Mouse (Mus musculus) megakaryocyte, embryonic 14.5 days (primary cell): ENCODE results near the gene Atf7. TPM values are rescaled to one million over a fixed set of nuclear protein-coding genes. Genes with fewer than 3 reads are reported as not detected.

ENCODE experiments used
- H3K27me3 ChIP-seq: replicated peaks from 2 replicates; pipeline ENCODE3; 2012; ENCODE audit warnings: inconsistent platforms
- H3K36me3 ChIP-seq: replicated peaks from 2 replicates; pipeline ENCODE3; 2012; ENCODE audit warnings: low read length, inconsistent platforms, mixed read lengths
- H3K4me1 ChIP-seq: 2 replicates; pipeline ENCODE4 v1.6.1; 2012; ENCODE audit warnings: inconsistent platforms
- H3K4me3 ChIP-seq: replicated peaks from 2 replicates; pipeline ENCODE3; 2012; ENCODE audit warnings: moderate library complexity, mild to moderate bottlenecking, inconsistent platforms
- H3K9me3 ChIP-seq: 2 replicates; pipeline ENCODE4 v1.6.1; 2012; ENCODE audit warnings: inconsistent platforms
- FLI1 ChIP-seq: IDR thresholded peaks from 2 replicates; pipeline ENCODE4 v1.6.1; 2012; ENCODE audit warnings: low read length, inconsistent platforms, mixed read lengths
- GATA1 ChIP-seq: IDR thresholded peaks from 3 replicates; pipeline ENCODE4 v1.6.1; 2012; ENCODE audit warnings: mixed read lengths, low read length, inconsistent platforms, borderline replicate concordance
- polyA plus RNA-seq: library from polyadenylated mRNA; stranded (reverse); fragments of >175 nt; gene quantifications from 2 replicates; pipeline ENCODE4 v1.2.3, GENCODE M21; 2012; ENCODE audit warnings: low replicate concordance; ENCODE audit not compliant: insufficient read depth

The Atf7 gene
- polyA plus RNA-seq, 1 experiment, result 4.5 TPM

DNA sequence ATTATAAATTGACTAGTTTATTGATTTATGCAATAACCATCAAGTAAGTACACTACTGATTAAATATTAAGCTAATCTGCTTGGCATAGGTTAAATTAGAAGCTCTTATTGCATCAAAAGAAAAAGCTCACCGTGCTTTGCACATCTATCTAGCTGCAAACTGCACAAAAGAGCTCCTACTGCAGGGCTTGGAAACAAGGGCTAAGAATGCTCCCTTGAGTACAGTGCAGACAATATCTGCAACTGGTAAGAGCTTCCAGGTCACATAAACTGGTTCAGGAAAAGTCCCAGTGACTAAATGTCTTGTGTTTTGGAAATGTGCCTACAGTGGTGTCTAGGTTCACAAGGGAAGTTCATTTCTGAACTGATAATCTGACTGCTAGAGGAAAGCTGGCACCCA is 62.8 kb downstream of the Atf7 start:
- Histone ChIP-seq H3K9me3 (no peaks in the 10 kb centered on the region), H3K4me3 (no peak overlapping the region), H3K4me1 (peaks cover 5% of the 10 kb centered on the region; the same call in 1 of the 2 replicates), H3K27me3 (no peaks in the 10 kb centered on the region), H3K36me3 (peaks cover 46% of the 10 kb centered on the region)
- TF ChIP-seq GATA1 (no peak), FLI1 (no peak)

DNA sequence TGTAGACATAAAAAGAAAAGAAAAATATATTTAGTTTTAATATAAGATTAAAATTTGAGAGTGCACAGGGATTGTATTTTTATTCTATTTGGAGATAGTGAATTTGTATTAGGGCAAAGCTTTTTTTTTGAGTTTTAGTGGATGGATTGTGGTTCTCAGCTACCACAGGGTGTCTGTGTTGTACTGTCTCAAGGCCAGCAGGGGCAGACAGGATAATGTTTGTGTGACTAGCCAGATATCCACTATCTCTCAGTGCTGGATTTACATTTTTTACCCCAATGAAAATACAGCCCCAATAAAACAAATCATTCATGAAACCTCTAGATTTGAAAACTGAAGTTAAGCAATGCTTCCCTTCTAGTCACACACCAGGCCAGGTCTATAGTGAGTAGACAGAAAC is 67.7 kb downstream of the Atf7 start:
- Histone ChIP-seq H3K27me3 (no peaks in the 10 kb centered on the region), H3K36me3 (peaks cover 76% of the 10 kb centered on the region), H3K4me1 (peaks cover 12% of the 10 kb centered on the region; the same call in 1 of the 2 replicates), H3K9me3 (no peaks in the 10 kb centered on the region), H3K4me3 (no peak overlapping the region)
- TF ChIP-seq GATA1 (no peak), FLI1 (no peak)

- H3K27me3 ChIP-seq, result no peaks in the 10 kb centered on the region
- H3K4me3 ChIP-seq, result no peak overlapping the region
- peaks cover 80% of the 10 kb centered on the region for H3K36me3 ChIP-seq
- H3K4me1 ChIP-seq, result peaks cover 12% of the 10 kb centered on the region; the same call in 1 of the 2 replicates
- no peaks in the 10 kb centered on the region for H3K9me3 ChIP-seq
- TF ChIP-seq GATA1, result no peak
- no peak for TF ChIP-seq FLI1
These were observed 69.7 kb downstream of the Atf7 start for GRCm38 (mm10) chr15:102555581-102555980.

- no peak overlapping the region for H3K4me3 ChIP-seq
- H3K4me1 ChIP-seq, result peaks cover 12% of the 10 kb centered on the region; the same call in 1 of the 2 replicates
- H3K36me3 ChIP-seq, result peaks cover 75% of the 10 kb centered on the region
- H3K27me3 ChIP-seq, result no peaks in the 10 kb centered on the region
- H3K9me3 ChIP-seq, result no peaks in the 10 kb centered on the region
- TF ChIP-seq GATA1 (no peak), FLI1 (no peak)
These were observed 72.7 kb downstream of the Atf7 start for GRCm38 (mm10) chr15:102552599-102552998.

DNA sequence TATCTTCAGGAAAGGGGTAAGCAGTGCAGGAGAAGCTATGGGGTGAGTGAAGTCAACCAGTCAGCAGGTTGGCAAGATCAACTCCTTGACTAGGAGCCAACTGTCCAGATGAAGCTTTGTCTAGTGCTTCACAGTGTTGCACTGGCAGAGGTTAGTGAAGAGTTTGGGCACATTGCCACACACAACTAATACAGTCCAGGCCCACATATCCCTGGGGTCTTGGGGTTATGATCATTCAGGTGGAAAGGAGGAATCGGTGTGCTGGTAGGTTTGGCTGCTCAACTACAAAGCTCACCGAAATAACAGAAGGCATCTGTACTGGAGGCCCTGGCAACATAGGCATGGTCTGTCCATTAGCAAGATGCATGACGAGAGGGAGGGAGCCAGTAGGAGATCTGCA is 77.8 kb downstream of the Atf7 start:
- H3K9me3 ChIP-seq, result no peaks in the 10 kb centered on the region
- H3K36me3 ChIP-seq, result peaks cover 69% of the 10 kb centered on the region
- no peaks in the 10 kb centered on the region for H3K4me1 ChIP-seq
- TF ChIP-seq GATA1, result no peak
- no peak for TF ChIP-seq FLI1
- H3K4me3 ChIP-seq, result no peak overlapping the region
- no peaks in the 10 kb centered on the region for H3K27me3 ChIP-seq

DNA sequence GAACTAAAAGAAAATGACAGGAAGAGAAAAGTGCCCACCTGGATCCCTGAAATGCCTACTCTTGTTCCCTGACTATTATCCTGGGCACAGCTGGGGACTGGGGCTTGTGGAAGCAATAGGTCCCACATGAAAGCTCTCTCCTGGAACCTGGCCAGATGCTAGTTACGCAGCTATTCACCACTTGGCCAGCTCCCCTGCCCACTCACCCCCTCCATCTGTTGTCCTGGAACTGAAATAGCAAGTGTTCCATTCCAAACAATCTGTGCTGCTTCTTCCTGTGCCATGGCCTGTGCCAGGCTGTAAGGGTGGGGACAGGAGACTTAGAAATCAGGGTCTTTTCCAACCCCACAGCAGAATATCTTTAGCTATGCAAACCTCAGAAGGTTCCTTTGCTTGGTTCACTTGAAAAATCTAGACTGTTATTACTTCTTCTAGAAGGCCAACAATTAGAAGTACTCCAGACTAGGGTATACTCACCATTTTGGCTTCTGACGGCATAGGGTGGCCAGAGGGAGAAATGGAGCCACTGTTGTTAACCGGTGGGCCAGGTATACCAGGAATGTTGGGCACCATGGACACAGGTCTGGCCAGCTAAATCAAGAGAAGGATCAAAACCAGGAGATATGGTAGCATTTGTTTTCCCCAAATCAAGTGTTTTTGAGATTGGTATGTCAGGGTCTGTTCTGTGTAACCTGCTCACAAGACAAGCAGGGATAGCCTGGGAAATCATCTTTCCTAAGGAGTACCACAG is 78.4 kb downstream of the Atf7 start:
- Histone ChIP-seq H3K36me3 (peaks cover 69% of the 10 kb centered on the region), H3K4me3 (no peak overlapping the region), H3K9me3 (no peaks in the 10 kb centered on the region), H3K4me1 (no peaks in the 10 kb centered on the region), H3K27me3 (no peaks in the 10 kb centered on the region)
- TF ChIP-seq FLI1, result no peak

DNA sequence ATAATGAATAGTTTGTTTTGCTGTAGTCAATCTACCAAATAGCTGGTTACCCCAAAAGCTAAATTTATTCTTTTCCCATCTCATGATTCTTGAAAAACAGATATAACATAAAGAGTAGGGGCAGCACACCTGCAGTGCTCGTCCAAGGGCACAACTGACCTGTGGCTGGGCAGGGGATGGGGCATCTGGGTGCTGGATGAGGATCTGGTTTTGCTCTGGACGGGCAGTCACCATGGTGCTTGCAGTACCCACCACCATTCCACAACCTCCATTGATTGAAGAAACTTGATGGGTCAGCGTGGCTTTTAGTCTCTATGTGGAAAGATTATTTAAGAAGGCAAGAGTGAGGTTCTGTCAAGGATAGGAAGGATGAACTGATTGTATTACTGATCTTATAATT is 79.0 kb downstream of the Atf7 start:
- H3K36me3 ChIP-seq, result peaks cover 69% of the 10 kb centered on the region
- no peak for TF ChIP-seq GATA1
- no peaks in the 10 kb centered on the region for H3K27me3 ChIP-seq
- H3K4me1 ChIP-seq, result no peaks in the 10 kb centered on the region
- no peak overlapping the region for H3K4me3 ChIP-seq
- no peaks in the 10 kb centered on the region for H3K9me3 ChIP-seq

- H3K36me3 ChIP-seq, result peaks cover 79% of the 10 kb centered on the region
- TF ChIP-seq GATA1, result no peak
- TF ChIP-seq FLI1, result no peak
- no peaks in the 10 kb centered on the region for H3K27me3 ChIP-seq
- H3K4me1 ChIP-seq, result no peaks in the 10 kb centered on the region
- H3K4me3 ChIP-seq, result no peak overlapping the region
- no peaks in the 10 kb centered on the region for H3K9me3 ChIP-seq
These were observed 80.5 kb downstream of the Atf7 start for GRCm38 (mm10) chr15:102544801-102545200.

- TF ChIP-seq GATA1, result no peak
- TF ChIP-seq FLI1, result no peak
These were observed 91.3 kb downstream of the Atf7 start for GRCm38 (mm10) chr15:102533926-102534325.

GRCm38 (mm10) chr15:102532106-102532900 is 93.0 kb downstream of the Atf7 start:
- peaks cover 36% of the 10 kb centered on the region for H3K4me1 ChIP-seq
- no peak overlapping the region for H3K4me3 ChIP-seq
- TF ChIP-seq FLI1, result no peak
- TF ChIP-seq GATA1, result no peak
- H3K27me3 ChIP-seq, result no peaks in the 10 kb centered on the region
- peaks cover 97% of the 10 kb centered on the region for H3K36me3 ChIP-seq
- H3K9me3 ChIP-seq, result no peaks in the 10 kb centered on the region

More at GRCm38 (mm10) chr15:102533926-102534325, 91.3 kb downstream of the Atf7 start:
- H3K27me3 ChIP-seq, result no peaks in the 10 kb centered on the region
- peaks cover 22% of the 10 kb centered on the region for H3K4me1 ChIP-seq
- H3K9me3 ChIP-seq, result no peaks in the 10 kb centered on the region
- peaks cover 95% of the 10 kb centered on the region for H3K36me3 ChIP-seq
- H3K4me3 ChIP-seq, result no peak overlapping the region
